Mouse (Mus musculus): ENCODE results near the gene Dgke. TPM values are rescaled to one million over a fixed set of nuclear protein-coding genes. Genes with fewer than 3 reads are reported as not detected.

The Dgke gene
- polyA plus RNA-seq, 1 experiment from 2014 or later = 3.4 TPM

GRCm38 (mm10) chr11:89064312-89064711 is 2.3 kb downstream of the Dgke start:
- TF ChIP-seq CTCF (IDR thresholded peaks at IDR 0.05) = no peak
- no peak for TF ChIP-seq EP300 (IDR thresholded peaks at IDR 0.05)
- Histone ChIP-seq H3K27me3 (replicated peaks; ENCODE audit: insufficient read depth, low read length) (no peaks in the 10 kb centered on the region), H3K4me3 (ENCODE audit: low read depth, low read length) (no peak overlapping the region), H3K9me3 (ENCODE audit: low read length) (no peaks in the 10 kb centered on the region), H3K4me2 (replicated peaks; ENCODE audit: low read depth, low read length) (no peak overlapping the region), H3K4me1 (ENCODE audit: insufficient read depth, low read depth, low read length) (peaks cover 4% of the 10 kb centered on the region; the same call in 1 of the 2 replicates), H3K36me3 (ENCODE audit: insufficient read depth, low read length) (no peaks in the 10 kb centered on the region), H3K9ac (replicated peaks; ENCODE audit: low read depth) (no peak overlapping the region), H3K27ac (ENCODE audit: low read length) (no peak overlapping the region)
- no peak for ATAC-seq
- DNase-seq (ENCODE audit: low spot score) = no peak
- WGBS = 67% methylated on average over 6 of the region's 6 CpGs

GRCm38 (mm10) chr11:89061362-89061761 is 5.3 kb downstream of the Dgke start:
- H3K4me2 ChIP-seq (replicated peaks; ENCODE audit: low read depth, low read length) = no peak overlapping the region
- H3K36me3 ChIP-seq (ENCODE audit: insufficient read depth, low read length) = no peaks in the 10 kb centered on the region
- no peak for ATAC-seq
- WGBS = 60% methylated on average over 7 of the region's 7 CpGs
- peaks cover 11% of the 10 kb centered on the region for H3K4me1 ChIP-seq (ENCODE audit: insufficient read depth, low read depth, low read length)
- H3K27ac ChIP-seq (ENCODE audit: low read length) = no peak overlapping the region
- no peaks in the 10 kb centered on the region for H3K27me3 ChIP-seq (replicated peaks; ENCODE audit: insufficient read depth, low read length)
- DNase-seq (ENCODE audit: low spot score) = no peak
- no peak overlapping the region for H3K4me3 ChIP-seq (ENCODE audit: low read depth, low read length)
- TF ChIP-seq CTCF (IDR thresholded peaks at IDR 0.05) = no peak
- TF ChIP-seq EP300 (IDR thresholded peaks at IDR 0.05) = 0 out of 2 replicates have a peak, but pooled peaks have one; percentile 15
- no peaks in the 10 kb centered on the region for H3K9me3 ChIP-seq (ENCODE audit: low read length)
- H3K9ac ChIP-seq (replicated peaks; ENCODE audit: low read depth) = no peak overlapping the region

DNA sequence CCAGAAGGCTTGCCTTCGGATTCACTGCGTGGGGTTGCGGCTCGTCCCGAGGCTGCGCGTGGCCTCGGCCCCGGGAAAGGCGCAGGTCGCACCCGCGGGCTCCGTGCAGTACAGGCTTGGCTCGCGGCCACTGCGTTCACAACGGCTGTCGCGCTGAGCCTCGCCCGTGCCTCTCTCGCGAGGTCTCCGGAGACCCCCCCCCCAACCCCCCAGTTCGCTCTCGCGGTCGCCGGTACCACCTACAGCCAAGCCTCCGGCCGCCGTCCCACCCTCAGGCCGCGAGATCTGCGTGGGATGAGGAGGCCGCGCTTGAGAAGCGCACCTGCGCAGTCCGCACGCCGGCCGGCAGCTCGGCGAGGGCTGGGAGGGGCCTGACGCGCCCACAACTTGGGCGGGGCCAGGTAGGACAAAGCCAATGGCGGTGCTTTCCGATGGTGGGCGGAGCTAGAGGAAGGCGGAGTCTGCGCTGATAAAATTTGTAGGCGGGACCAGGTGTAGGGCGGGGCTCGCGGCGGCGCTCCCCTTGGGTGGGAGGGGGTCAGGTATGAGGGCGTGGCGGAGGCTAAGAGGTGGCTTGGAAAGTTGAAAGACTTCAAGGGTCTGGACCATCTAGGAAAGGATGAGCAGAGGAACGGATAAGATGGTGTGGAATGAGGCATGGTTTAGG is 6.1 kb downstream of the Dgke start:
- TF ChIP-seq CTCF (IDR thresholded peaks at IDR 0.05) (no peak), EP300 (IDR thresholded peaks at IDR 0.05) (no peak; the same call in 1 of the 2 replicates)
- Histone ChIP-seq H3K4me2 (replicated peaks; ENCODE audit: low read depth, low read length) (peak overlapping the region; percentile 97), H3K9me3 (ENCODE audit: low read length) (no peaks in the 10 kb centered on the region), H3K4me3 (ENCODE audit: low read depth, low read length) (peak overlapping the region; percentile 75), H3K9ac (replicated peaks; ENCODE audit: low read depth) (peak overlapping the region; percentile 60), H3K27ac (ENCODE audit: low read length) (peak overlapping the region; percentile 68), H3K36me3 (ENCODE audit: insufficient read depth, low read length) (no peaks in the 10 kb centered on the region), H3K27me3 (replicated peaks; ENCODE audit: insufficient read depth, low read length) (no peaks in the 10 kb centered on the region), H3K4me1 (ENCODE audit: insufficient read depth, low read depth, low read length) (peaks cover 11% of the 10 kb centered on the region)
- ATAC-seq (peak; percentile 96), DNase-seq (ENCODE audit: low spot score) (peak; percentile 96)
- WGBS = under 1% methylated on average over 55 of the region's 63 CpGs

DNA sequence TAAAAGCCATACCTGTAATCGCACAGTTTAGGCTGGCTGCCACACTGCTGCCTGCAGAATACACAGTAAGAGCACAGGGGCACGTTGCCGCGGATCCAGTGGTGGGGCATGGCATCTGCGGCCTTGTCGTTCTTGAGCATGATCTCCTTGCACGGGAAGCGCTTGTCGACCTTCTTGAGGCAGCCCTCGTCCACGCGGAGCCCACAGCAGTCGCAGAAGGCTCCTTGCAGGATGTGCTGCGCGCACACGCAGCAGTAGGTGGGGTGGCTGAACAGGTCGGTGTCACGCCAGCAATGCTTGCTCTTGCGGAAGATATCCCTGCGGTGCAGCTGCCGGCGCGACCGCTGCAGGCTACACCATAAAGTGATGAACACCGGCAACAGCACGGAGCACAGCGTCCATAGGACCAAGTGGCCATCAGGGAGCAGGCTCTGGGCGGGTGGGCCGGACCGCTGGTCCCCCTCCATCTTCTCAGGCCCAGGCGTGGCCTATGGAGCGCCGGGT is 6.7 kb downstream of the Dgke start:
- no peaks in the 10 kb centered on the region for H3K27me3 ChIP-seq (replicated peaks; ENCODE audit: insufficient read depth, low read length)
- H3K4me2 ChIP-seq (replicated peaks; ENCODE audit: low read depth, low read length) = peak overlapping the region; percentile 97
- TF ChIP-seq EP300 (IDR thresholded peaks at IDR 0.05) (no peak), CTCF (IDR thresholded peaks at IDR 0.05) (no peak; the same call in 1 of the 2 replicates)
- H3K4me1 ChIP-seq (ENCODE audit: insufficient read depth, low read depth, low read length) = peaks cover 11% of the 10 kb centered on the region
- WGBS = under 1% methylated on average over 32 of the region's 33 CpGs
- DNase-seq (ENCODE audit: low spot score) = no peak
- peak overlapping the region; percentile 68 for H3K27ac ChIP-seq (ENCODE audit: low read length)
- H3K9me3 ChIP-seq (ENCODE audit: low read length) = no peaks in the 10 kb centered on the region
- peak overlapping the region; percentile 60 for H3K9ac ChIP-seq (replicated peaks; ENCODE audit: low read depth)
- peak overlapping the region; percentile 75 for H3K4me3 ChIP-seq (ENCODE audit: low read depth, low read length)
- H3K36me3 ChIP-seq (ENCODE audit: insufficient read depth, low read length) = no peaks in the 10 kb centered on the region
- peak; percentile 48; the same call in 1 of the 2 replicates for ATAC-seq

DNA sequence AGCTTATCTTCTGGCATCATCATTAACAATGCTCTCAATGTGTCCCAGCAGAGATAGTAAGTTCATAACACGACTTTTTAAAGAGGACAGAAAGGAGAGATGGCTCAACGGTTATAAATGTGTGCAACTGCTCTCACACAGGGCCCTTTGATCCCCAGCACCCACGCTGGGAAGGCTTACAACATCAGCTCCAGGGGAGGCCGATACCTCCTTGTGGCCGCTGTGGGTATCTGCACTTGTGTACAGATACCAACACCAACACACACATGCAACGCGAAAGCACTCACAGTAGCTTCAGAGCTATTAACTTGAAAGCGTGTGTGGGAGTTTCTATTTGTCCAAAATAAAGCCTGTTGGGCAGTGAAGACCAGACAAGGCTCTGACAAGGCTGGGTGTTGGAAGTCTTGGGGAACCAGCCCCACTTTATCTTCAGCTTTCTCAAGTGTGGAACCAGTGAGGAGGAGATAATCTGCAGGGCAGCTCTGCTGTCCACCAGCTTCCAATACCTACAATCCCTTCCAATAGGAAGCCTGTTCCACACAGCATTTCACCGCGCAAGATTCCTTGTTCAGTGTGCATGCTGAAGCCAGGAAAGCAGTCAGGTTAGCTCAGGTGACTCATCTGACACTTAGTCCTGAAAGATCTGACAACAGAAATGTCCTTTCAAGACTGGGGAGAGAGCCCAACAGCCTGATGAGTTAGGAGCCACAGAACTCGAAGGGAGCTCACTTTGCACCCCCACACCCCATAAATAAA is 8.0 kb downstream of the Dgke start:
- Histone ChIP-seq H3K4me3 (ENCODE audit: low read depth, low read length) (no peak overlapping the region; the same call in 1 of the 2 replicates), H3K9me3 (ENCODE audit: low read length) (no peaks in the 10 kb centered on the region), H3K9ac (replicated peaks; ENCODE audit: low read depth) (no peak overlapping the region), H3K27me3 (replicated peaks; ENCODE audit: insufficient read depth, low read length) (no peaks in the 10 kb centered on the region), H3K4me2 (replicated peaks; ENCODE audit: low read depth, low read length) (peak overlapping the region; percentile 97), H3K4me1 (ENCODE audit: insufficient read depth, low read depth, low read length) (peaks cover 11% of the 10 kb centered on the region), H3K36me3 (ENCODE audit: insufficient read depth, low read length) (no peaks in the 10 kb centered on the region), H3K27ac (ENCODE audit: low read length) (no peak overlapping the region)
- DNase-seq (ENCODE audit: low spot score) (peak; percentile 55), ATAC-seq (no peak)
- 57% methylated on average over 11 of the region's 11 CpGs for WGBS
- peak; percentile 70 for TF ChIP-seq CTCF (IDR thresholded peaks at IDR 0.05)
- no peak for TF ChIP-seq EP300 (IDR thresholded peaks at IDR 0.05)
